Mouse (Mus musculus) embryonic facial prominence, embryonic 10.5 days (tissue): ENCODE measurements around the gene Zmiz2. TPM values are rescaled to one million over a fixed set of nuclear protein-coding genes. Genes with fewer than 3 reads are reported as not detected.
A peak's percentile ranks its signal among the peaks of the same experiment; 100 is the strongest.

Experiments
- DNase-seq: peaks from one replicate; pipeline ENCODE4 v3.0.0-alpha.2; 2017; ENCODE audit warnings: low spot score
- H3K27ac ChIP-seq: fragments of 300-500 bp; sonication (generic); replicated peaks from 2 replicates; pipeline ENCODE4 v1.5.1; 2016; ENCODE audit warnings: mild to moderate bottlenecking
- H3K27me3 ChIP-seq: fragments of 300-500 bp; sonication (generic); replicated peaks from 2 replicates; pipeline ENCODE4 v1.6.1; 2016; ENCODE audit warnings: low read depth, mild to moderate bottlenecking; ENCODE audit not compliant: poor library complexity, severe bottlenecking
- H3K36me3 ChIP-seq: fragments of 300-500 bp; sonication (generic); replicated peaks from 2 replicates; pipeline ENCODE4 v1.6.1; 2016; ENCODE audit warnings: mild to moderate bottlenecking, moderate library complexity
- H3K4me1 ChIP-seq: fragments of 300-500 bp; sonication (generic); 2 replicates; pipeline ENCODE4 v1.6.1; 2016
- H3K4me3 ChIP-seq: fragments of 300-500 bp; sonication (generic); 2 replicates; pipeline ENCODE4 v1.5.1; 2016; ENCODE audit warnings: mild to moderate bottlenecking, moderate library complexity
- H3K9me3 ChIP-seq: fragments of 300-500 bp; sonication (generic); 2 replicates; pipeline ENCODE4 v1.6.1; 2016; ENCODE audit warnings: mild to moderate bottlenecking
- WGBS: fragments of 180-500 bp; shearing (Covaris S2); methylation state at CpG from one replicate; pipeline ENCODE4 v1.1.7; 2016; 5-methylcytosine and 5-hydroxymethylcytosine counted together
- polyA plus RNA-seq: library from polyadenylated mRNA; unstranded; fragments of >200 nt; fragmentation: Nextera tagmentation; extraction: Ambion mirVana; gene quantifications from 2 replicates; pipeline ENCODE4 v1.2.1, GENCODE M21; 2016

The Zmiz2 gene
- polyA plus RNA-seq, 1 experiment from 2014 or later, result 13.6 TPM

DNA sequence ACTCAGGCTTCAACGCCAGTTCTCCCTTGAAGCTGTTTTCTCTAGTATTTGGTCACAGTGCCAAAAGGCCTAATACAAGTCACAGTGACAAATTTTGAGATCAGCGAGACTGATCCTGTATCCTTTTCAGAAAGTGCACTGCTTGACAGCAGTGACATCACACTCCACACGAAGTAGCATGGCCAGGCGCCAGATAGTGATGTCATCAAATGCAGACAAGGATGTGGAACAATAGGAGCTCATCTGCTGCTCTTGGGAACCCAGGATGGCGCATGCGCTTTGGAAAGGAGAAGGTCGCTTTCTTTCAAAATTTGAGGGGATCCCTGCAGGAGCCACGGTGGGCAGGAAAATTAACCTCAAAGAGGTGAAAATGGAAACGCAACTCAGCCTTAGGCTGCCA lies 16.1 kb upstream of the Zmiz2 start:
- H3K36me3 ChIP-seq, result no peaks in the 10 kb centered on the region
- H3K4me3 ChIP-seq, result no peak overlapping the region
- no peaks in the 10 kb centered on the region for H3K9me3 ChIP-seq
- no peak for DNase-seq
- H3K27ac ChIP-seq, result no peak overlapping the region
- no peaks in the 10 kb centered on the region for H3K27me3 ChIP-seq
- 91% methylated on average over 9 of the region's 9 CpGs for WGBS
- no peaks in the 10 kb centered on the region for H3K4me1 ChIP-seq

DNA sequence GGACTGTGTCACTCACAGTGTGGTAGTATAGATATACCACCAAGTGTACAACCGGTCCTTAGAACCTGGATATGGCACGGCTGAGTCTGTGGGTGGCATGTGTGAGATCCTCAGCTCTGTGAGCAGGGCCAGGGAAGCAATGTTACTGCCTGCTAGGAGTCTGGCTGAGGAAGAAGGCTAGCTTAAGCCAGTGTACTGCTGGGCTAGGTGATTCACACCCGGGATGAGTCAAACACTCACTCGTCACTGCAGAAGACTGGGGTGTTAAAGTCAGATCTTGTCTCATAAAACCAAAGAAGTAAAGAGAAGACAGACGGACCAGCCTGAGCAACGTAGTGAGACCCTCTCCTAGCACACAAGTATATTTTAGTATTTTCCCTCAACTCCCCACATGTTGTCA lies 8.0 kb upstream of the Zmiz2 start:
- H3K4me1 ChIP-seq, result no peaks in the 10 kb centered on the region
- H3K4me3 ChIP-seq, result no peak overlapping the region
- 86% methylated on average over 6 of the region's 6 CpGs for WGBS
- DNase-seq, result no peak
- H3K9me3 ChIP-seq, result no peaks in the 10 kb centered on the region
- no peaks in the 10 kb centered on the region for H3K27me3 ChIP-seq
- H3K27ac ChIP-seq, result no peak overlapping the region
- no peaks in the 10 kb centered on the region for H3K36me3 ChIP-seq

DNA sequence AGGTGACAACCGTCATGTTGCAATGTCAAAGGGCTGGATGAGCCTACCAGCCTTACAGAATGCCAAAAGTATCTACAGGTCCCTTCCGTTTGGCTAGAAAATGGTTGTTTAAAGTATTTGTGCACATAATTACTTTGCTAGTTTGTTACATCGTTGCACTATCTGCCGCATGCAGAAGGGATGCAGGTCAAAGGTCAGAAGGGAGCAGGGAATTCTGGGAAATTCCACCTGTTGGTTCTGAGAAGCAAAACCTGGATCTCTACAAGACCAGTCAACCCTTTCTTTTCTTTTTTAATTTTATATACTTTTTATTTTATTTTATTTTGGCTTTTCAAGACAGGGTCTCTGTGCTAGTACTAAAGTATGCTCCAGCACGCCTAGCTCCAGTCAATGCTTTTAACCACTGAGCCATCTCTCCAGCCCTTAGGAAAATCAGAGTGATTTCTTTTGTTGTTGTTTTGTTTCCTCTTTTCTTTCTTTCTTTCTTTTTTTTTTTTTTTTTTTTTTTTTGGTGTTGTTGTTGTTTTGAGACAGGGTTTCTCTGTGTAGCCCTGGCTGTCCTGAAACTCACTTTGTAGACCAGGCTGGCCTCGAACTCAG lies 648 bp upstream of the Zmiz2 start:
- no peak for DNase-seq

DNA sequence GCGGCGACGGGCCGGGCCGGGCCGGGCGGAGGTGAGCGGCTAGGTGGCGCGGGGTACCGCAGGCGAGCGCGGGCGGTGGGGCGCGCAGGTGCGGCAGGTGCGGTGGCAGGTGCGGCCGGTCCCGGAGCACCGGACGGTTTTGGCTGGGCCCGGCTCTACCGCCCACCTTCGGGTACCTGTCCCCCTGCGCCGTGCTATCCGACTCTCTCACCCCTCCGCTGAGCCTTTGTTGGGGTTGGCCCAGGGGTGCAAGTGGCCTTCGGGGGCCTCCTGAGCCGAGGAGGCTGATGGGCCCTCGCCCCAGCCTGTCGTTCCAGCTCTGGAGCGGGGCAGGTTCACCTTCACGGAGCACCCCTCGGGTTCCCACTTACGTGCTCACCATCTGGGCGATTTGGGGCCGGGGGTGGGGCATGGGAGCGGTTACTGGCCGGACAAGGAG lies 628 bp downstream of the Zmiz2 start:
- peak; percentile 53 for DNase-seq
- peak overlapping the region; percentile 93 for H3K27ac ChIP-seq
- H3K4me3 ChIP-seq, result peak overlapping the region; percentile 92
- H3K36me3 ChIP-seq, result peaks cover 34% of the 10 kb centered on the region
- WGBS, result under 1% methylated on average over 43 of the region's 43 CpGs
- no peaks in the 10 kb centered on the region for H3K27me3 ChIP-seq
- no peaks in the 10 kb centered on the region for H3K9me3 ChIP-seq
- peaks cover 26% of the 10 kb centered on the region for H3K4me1 ChIP-seq

More for the DNA sequence above, 648 bp upstream of the Zmiz2 start:
- Histone ChIP-seq H3K36me3 (peaks cover 24% of the 10 kb centered on the region), H3K4me1 (peaks cover 26% of the 10 kb centered on the region), H3K27me3 (no peaks in the 10 kb centered on the region), H3K27ac (peak overlapping the region; percentile 93; the same call in 1 of the 2 replicates), H3K9me3 (no peaks in the 10 kb centered on the region), H3K4me3 (peak overlapping the region; percentile 92)
- 94% methylated on average over 6 of the region's 6 CpGs for WGBS

DNA sequence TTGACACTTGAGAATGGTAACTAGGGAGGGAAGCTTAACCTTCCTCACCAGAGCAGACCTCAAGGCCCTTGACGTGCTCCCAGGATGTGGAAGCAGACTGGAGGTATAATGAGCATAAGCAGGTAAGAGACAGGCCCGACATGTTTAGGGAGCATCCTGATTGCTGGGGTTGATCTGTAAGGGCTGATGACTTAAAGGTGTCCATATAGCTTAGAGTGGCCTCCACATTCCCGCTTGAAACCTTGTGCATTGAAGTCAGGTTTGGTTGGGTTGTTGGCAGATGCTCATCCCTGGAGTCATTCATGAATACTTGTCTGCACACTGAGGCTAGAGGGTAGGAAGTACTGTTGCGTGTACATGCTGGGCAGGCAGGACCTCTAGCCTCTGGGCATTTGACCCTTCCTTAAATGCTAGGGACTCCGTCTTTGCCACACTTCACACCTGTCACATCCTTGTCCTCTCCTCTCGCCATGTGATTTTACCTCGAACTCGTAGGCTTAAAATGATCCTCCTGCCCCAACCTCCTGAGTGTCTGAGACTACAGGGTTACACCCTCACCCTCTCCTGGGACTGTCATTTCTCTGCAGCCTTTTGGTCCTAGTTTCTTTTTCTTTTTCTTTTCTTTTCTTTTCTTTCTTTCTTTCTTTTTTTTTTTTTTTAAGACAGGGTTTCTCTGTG lies 1.6 kb downstream of the Zmiz2 start:
- Histone ChIP-seq H3K9me3 (no peaks in the 10 kb centered on the region), H3K4me1 (peaks cover 28% of the 10 kb centered on the region), H3K27ac (no peak overlapping the region), H3K27me3 (no peaks in the 10 kb centered on the region), H3K4me3 (peak overlapping the region; percentile 92), H3K36me3 (peaks cover 44% of the 10 kb centered on the region)
- WGBS, result 82% methylated on average over 8 of the region's 8 CpGs
- no peak for DNase-seq

DNA sequence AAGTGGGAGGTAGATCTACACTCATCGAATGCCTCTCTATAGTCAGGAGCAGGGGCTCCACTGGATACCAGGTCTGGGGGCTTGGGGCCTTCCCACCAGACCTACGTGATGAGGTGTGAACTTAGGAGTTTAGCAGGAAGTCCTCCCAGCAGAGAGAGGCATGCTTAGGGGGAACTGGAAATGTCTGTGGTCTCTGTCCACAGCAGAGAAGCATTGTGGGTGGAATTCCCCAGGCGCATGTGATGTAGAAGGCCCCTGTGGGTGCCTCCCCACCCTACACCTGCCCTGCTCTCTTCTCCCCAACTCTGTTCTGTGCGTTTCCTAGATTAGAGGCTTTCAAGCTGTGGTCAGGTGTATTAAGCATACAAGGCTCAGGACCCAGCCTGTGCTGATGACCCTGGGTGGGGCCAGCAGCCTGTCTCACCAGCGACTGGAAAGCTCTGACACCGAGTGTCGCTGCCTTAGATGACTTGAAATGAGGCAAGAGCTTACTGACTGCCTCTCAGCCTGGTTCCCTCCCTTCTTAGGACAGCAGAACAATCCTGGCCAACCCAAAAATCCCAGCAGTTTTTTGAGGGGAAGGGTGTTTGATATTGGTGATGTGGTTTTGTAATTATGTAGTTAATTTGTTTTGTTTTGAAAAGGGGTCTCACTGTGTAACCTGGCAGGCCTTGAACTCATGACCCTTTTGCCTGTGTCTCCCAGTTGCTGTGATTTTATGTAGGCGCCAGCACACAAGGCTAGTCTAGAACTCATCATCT lies 2.8 kb downstream of the Zmiz2 start:
- 88% methylated on average over 8 of the region's 8 CpGs for WGBS
- H3K4me1 ChIP-seq, result peaks cover 30% of the 10 kb centered on the region

DNA sequence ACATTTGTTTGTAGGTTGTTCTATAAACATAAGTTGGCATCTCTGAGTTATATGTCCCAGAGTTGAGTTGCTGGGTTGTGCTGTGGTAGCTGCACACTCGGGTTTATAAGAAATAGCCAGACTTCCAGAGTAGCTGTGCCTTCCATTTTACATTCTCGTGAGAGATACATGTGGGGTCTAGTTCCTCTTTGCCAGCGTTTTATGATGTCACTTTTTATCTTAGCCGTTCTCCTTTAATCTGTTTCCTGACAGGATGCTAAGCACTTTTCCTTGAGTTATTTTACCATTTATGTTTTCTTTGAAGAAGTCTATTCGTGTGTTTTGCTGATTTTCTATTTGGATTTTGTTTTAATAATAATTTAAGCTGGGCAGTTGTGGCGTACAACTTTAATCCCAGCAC lies 4.0 kb downstream of the Zmiz2 start:
- H3K4me3 ChIP-seq, result no peak overlapping the region
- no peaks in the 10 kb centered on the region for H3K27me3 ChIP-seq
- H3K27ac ChIP-seq, result no peak overlapping the region
- H3K9me3 ChIP-seq, result no peaks in the 10 kb centered on the region
- no peak for DNase-seq
- peaks cover 30% of the 10 kb centered on the region for H3K4me1 ChIP-seq
- H3K36me3 ChIP-seq, result peaks cover 67% of the 10 kb centered on the region
- WGBS, result 87% methylated on average over 6 of the region's 6 CpGs

More for the DNA sequence above, 2.8 kb downstream of the Zmiz2 start:
- DNase-seq, result no peak
- no peaks in the 10 kb centered on the region for H3K9me3 ChIP-seq
- H3K36me3 ChIP-seq, result peaks cover 56% of the 10 kb centered on the region
- no peaks in the 10 kb centered on the region for H3K27me3 ChIP-seq
- no peak overlapping the region for H3K4me3 ChIP-seq
- H3K27ac ChIP-seq, result no peak overlapping the region

DNA sequence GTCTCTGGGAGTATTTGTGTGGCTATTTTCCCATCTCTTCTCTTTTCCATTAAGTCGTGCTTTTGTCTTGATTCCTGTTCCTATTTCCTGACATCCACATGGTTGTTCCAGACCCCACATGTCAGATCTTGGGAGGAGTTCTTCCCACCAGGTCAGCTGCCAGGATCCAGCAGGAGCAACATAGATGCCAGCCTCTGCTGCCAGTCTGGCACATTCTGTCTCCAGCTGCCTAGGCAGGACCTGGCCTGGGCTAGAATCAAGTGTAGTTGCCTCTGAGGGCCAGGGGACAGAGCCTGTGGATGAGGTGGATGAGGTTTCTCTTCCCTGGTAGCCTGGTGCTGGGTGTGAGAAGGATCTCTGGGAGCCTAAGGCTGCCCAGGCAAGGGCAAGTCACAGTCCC lies 5.0 kb downstream of the Zmiz2 start:
- DNase-seq, result no peak
- H3K27me3 ChIP-seq, result no peaks in the 10 kb centered on the region
- H3K4me3 ChIP-seq, result no peak overlapping the region
- WGBS, result 76% methylated on average over 1 of the region's 1 CpGs
- H3K36me3 ChIP-seq, result peaks cover 77% of the 10 kb centered on the region
- H3K27ac ChIP-seq, result no peak overlapping the region
- H3K9me3 ChIP-seq, result no peaks in the 10 kb centered on the region
- peaks cover 27% of the 10 kb centered on the region for H3K4me1 ChIP-seq

DNA sequence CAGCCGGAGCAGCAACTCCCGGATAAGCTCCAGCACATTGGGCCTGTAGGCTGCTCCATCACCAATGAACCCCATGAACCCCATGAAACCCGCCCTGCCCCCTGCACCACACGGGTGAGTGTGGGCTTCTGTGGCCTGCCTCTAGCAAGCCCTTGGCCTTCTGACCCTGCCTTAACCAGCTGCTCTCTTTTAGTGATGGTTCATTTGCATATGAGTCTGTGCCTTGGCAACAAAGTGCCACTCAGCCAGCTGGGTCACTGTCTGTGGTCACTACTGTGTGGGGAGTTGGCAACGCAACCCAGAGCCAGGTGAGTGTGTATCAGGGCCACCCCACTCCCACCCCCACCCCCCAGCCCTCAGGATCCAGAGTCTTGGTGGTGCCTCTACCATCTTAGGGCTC lies 6.7 kb downstream of the Zmiz2 start:
- Histone ChIP-seq H3K36me3 (peaks cover 92% of the 10 kb centered on the region), H3K4me3 (no peak overlapping the region), H3K9me3 (no peaks in the 10 kb centered on the region), H3K4me1 (peaks cover 16% of the 10 kb centered on the region), H3K27me3 (no peaks in the 10 kb centered on the region), H3K27ac (no peak overlapping the region)
- 91% methylated on average over 5 of the region's 5 CpGs for WGBS
- no peak for DNase-seq

DNA sequence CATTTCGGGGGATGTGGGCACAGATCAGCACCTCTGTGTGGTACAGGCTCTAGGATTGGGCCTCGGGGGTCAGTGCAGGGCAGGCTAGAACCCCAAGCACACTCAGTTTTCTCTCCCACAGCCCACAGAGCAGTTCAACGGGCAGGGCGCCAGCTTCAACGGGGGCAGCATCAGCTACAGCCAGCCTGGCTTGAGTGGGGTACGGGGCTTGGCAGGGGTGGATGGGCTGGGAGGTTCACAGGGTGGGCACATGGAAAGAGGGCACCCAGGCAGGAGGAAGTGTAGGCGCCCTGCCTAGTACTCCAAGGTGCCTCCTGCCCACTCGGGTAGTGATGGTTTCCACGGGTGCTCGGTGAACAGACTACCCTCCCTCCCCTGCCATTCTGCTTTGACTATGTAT lies 9.3 kb downstream of the Zmiz2 start:
- Histone ChIP-seq H3K4me3 (no peak overlapping the region), H3K27me3 (no peaks in the 10 kb centered on the region), H3K36me3 (peaks cover 96% of the 10 kb centered on the region), H3K27ac (no peak overlapping the region), H3K9me3 (no peaks in the 10 kb centered on the region), H3K4me1 (peaks cover 4% of the 10 kb centered on the region; the same call in 1 of the 2 replicates)
- no peak for DNase-seq
- 94% methylated on average over 10 of the region's 10 CpGs for WGBS

DNA sequence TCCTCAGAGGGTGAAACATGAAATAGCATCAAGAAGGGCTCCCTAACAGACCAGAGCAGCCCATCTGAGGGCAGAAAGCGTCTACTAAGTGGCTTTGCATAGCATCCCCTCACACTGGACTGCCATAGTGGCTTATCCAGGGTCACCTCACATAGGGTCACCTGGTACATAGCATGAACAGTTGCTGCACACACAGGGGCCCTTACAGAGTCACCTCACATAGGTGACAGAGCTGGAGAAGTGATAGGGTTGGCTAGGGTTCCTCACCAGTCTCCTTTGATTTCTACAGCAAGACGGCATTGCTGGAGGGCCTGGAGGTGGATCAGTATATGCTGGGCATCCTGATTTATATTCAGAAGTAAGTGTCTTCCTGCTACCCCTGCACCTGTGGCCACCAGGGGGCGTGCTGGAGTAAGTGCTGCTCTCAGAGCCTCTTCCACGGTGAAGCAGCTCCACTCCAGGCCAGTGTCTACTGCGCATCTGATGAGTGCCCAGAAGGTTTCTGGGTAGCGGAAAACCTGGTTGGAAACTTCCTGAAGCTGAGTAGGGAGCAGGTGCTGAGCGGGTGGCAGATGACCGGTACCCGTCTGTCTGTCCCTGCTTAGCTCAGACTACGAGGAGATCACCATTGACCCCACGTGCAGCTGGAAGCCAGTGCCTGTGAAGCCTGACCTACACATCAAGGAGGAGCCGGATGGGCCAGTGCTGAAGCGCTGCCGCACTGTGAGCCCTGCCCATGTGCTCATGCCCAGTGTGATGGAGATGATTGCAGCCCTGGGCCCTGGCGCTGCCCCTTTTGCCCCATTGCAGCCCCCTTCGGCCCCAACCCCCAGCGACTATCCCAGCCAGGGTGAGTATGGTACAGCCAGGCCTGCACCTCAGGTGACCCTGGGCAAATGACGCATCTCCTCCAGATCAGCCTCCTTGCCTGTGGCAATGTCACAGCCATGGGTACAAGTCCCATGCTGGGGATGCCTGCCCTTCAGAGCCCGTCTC lies 13.9 kb downstream of the Zmiz2 start:
- H3K4me1 ChIP-seq, result peaks cover 27% of the 10 kb centered on the region
- 88% methylated on average over 19 of the region's 19 CpGs for WGBS
- H3K27ac ChIP-seq, result no peak overlapping the region
- no peak overlapping the region for H3K4me3 ChIP-seq
- no peaks in the 10 kb centered on the region for H3K27me3 ChIP-seq
- peaks cover 92% of the 10 kb centered on the region for H3K36me3 ChIP-seq
- no peaks in the 10 kb centered on the region for H3K9me3 ChIP-seq
- peak; percentile 77 for DNase-seq

DNA sequence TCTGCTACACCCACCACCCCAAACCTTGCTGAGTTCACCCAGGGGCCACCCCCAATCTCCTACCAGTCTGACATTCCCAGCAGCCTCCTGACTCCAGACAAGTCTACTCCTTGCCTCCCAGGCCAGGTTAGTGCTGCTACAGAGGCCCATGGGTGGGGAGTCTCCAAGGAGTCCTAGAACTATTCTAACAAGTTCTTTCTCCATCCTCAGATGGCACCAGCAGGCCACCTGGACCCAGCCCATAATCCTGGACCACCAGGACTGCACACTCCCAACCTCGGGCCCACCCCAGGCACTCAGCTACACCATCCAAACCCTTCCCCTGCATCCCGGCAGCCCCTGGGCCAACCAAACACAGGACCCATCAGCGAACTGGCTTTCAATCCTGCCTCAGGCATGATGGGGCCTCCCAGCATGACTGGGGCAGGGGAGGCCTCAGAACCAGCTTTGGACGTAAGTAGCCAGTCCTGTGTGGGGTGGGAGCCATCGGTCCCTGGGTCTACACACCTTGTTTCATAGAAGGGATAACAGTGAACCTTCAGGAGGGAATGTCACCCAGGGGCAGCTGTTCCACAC lies 15.0 kb downstream of the Zmiz2 start:
- Histone ChIP-seq H3K27ac (no peak overlapping the region), H3K27me3 (no peaks in the 10 kb centered on the region), H3K4me3 (no peak overlapping the region), H3K9me3 (no peaks in the 10 kb centered on the region), H3K4me1 (peaks cover 27% of the 10 kb centered on the region), H3K36me3 (peaks cover 81% of the 10 kb centered on the region)
- no peak for DNase-seq
- WGBS, result 91% methylated on average over 5 of the region's 5 CpGs
